Mouse (Mus musculus): ENCODE data around the gene Sema4f. TPM values are rescaled to one million over a fixed set of nuclear protein-coding genes. Genes with fewer than 3 reads are reported as not detected.

The Sema4f gene
- polyA plus RNA-seq, 1 experiment from 2014 or later, result 1.8 TPM

- Histone ChIP-seq H3K4me1 (ENCODE audit: control insufficient read depth, insufficient read depth, low read length) (peaks cover 8% of the 10 kb centered on the region; the same call in 1 of the 2 replicates), H3K4me2 (replicated peaks; ENCODE audit: low read depth, low read length) (no peak overlapping the region), H3K27me3 (ENCODE audit: control insufficient read depth, insufficient read depth, low read length) (no peaks in the 10 kb centered on the region), H3K9ac (replicated peaks; ENCODE audit: low read depth, low read length) (no peak overlapping the region), H3K4me3 (ENCODE audit: low read depth, low read length) (no peak overlapping the region), H3K36me3 (ENCODE audit: control insufficient read depth, insufficient read depth, low read length) (no peaks in the 10 kb centered on the region), H3K27ac (ENCODE audit: low read length) (no peak overlapping the region), H3K9me3 (ENCODE audit: control insufficient read depth, low read depth, low read length) (no peaks in the 10 kb centered on the region)
- 98% methylated on average over 4 of the region's 4 CpGs for WGBS
- ATAC-seq (ENCODE audit: insufficient number of reproducible peaks, insufficient read depth, low FRiP score, low read depth), result no peak
These were observed 53.2 kb downstream of the Sema4f start for GRCm38 (mm10) chr6:82886330-82886729.

- Histone ChIP-seq H3K4me1 (ENCODE audit: control insufficient read depth, insufficient read depth, low read length) (peaks cover 6% of the 10 kb centered on the region; the same call in 1 of the 2 replicates), H3K36me3 (ENCODE audit: control insufficient read depth, insufficient read depth, low read length) (no peaks in the 10 kb centered on the region), H3K27ac (ENCODE audit: low read length) (no peak overlapping the region), H3K9ac (replicated peaks; ENCODE audit: low read depth, low read length) (no peak overlapping the region), H3K4me3 (ENCODE audit: low read depth, low read length) (no peak overlapping the region), H3K9me3 (ENCODE audit: control insufficient read depth, low read depth, low read length) (no peaks in the 10 kb centered on the region), H3K4me2 (replicated peaks; ENCODE audit: low read depth, low read length) (no peak overlapping the region), H3K27me3 (ENCODE audit: control insufficient read depth, insufficient read depth, low read length) (no peaks in the 10 kb centered on the region)
- ATAC-seq (ENCODE audit: insufficient number of reproducible peaks, insufficient read depth, low FRiP score, low read depth), result no peak
- 80% methylated on average over 4 of the region's 4 CpGs for WGBS
These were observed 53.7 kb downstream of the Sema4f start for GRCm38 (mm10) chr6:82885909-82886308.

GRCm38 (mm10) chr6:82885441-82885840 is 54.1 kb downstream of the Sema4f start:
- H3K9me3 ChIP-seq (ENCODE audit: control insufficient read depth, low read depth, low read length), result no peaks in the 10 kb centered on the region
- 83% methylated on average over 2 of the region's 2 CpGs for WGBS
- no peaks in the 10 kb centered on the region for H3K27me3 ChIP-seq (ENCODE audit: control insufficient read depth, insufficient read depth, low read length)
- H3K9ac ChIP-seq (replicated peaks; ENCODE audit: low read depth, low read length), result no peak overlapping the region
- no peak overlapping the region for H3K4me3 ChIP-seq (ENCODE audit: low read depth, low read length)
- H3K4me1 ChIP-seq (ENCODE audit: control insufficient read depth, insufficient read depth, low read length), result 0 out of 2 replicates have a peak, but pooled peaks cover 4% of the 10 kb centered on the region
- H3K4me2 ChIP-seq (replicated peaks; ENCODE audit: low read depth, low read length), result no peak overlapping the region
- H3K27ac ChIP-seq (ENCODE audit: low read length), result no peak overlapping the region
- no peak for ATAC-seq (ENCODE audit: insufficient number of reproducible peaks, insufficient read depth, low FRiP score, low read depth)
- no peaks in the 10 kb centered on the region for H3K36me3 ChIP-seq (ENCODE audit: control insufficient read depth, insufficient read depth, low read length)

- WGBS, result 49% methylated on average over 3 of the region's 3 CpGs
- Histone ChIP-seq H3K4me3 (ENCODE audit: low read depth, low read length) (no peak overlapping the region), H3K27me3 (ENCODE audit: control insufficient read depth, insufficient read depth, low read length) (no peaks in the 10 kb centered on the region), H3K36me3 (ENCODE audit: control insufficient read depth, insufficient read depth, low read length) (no peaks in the 10 kb centered on the region), H3K27ac (ENCODE audit: low read length) (no peak overlapping the region), H3K4me2 (replicated peaks; ENCODE audit: low read depth, low read length) (no peak overlapping the region), H3K9ac (replicated peaks; ENCODE audit: low read depth, low read length) (no peak overlapping the region), H3K9me3 (ENCODE audit: control insufficient read depth, low read depth, low read length) (no peaks in the 10 kb centered on the region), H3K4me1 (ENCODE audit: control insufficient read depth, insufficient read depth, low read length) (0 out of 2 replicates have a peak, but pooled peaks cover 4% of the 10 kb centered on the region)
- no peak for ATAC-seq (ENCODE audit: insufficient number of reproducible peaks, insufficient read depth, low FRiP score, low read depth)
These were observed 55.0 kb downstream of the Sema4f start for GRCm38 (mm10) chr6:82884570-82884969.

GRCm38 (mm10) chr6:82881485-82882096 is 58.0 kb downstream of the Sema4f start:
- Histone ChIP-seq H3K27me3 (ENCODE audit: control insufficient read depth, insufficient read depth, low read length) (no peaks in the 10 kb centered on the region), H3K36me3 (ENCODE audit: control insufficient read depth, insufficient read depth, low read length) (no peaks in the 10 kb centered on the region), H3K4me1 (ENCODE audit: control insufficient read depth, insufficient read depth, low read length) (0 out of 2 replicates have a peak, but pooled peaks cover 4% of the 10 kb centered on the region), H3K9me3 (ENCODE audit: control insufficient read depth, low read depth, low read length) (no peaks in the 10 kb centered on the region), H3K4me2 (replicated peaks; ENCODE audit: low read depth, low read length) (0 out of 2 replicates have a peak overlapping the region, but pooled peaks have one; percentile 13), H3K9ac (replicated peaks; ENCODE audit: low read depth, low read length) (no peak overlapping the region), H3K27ac (ENCODE audit: low read length) (no peak overlapping the region), H3K4me3 (ENCODE audit: low read depth, low read length) (no peak overlapping the region)
- ATAC-seq (ENCODE audit: insufficient number of reproducible peaks, insufficient read depth, low FRiP score, low read depth), result peak; percentile 30; the same call in 1 of the 2 replicates
- WGBS, result 34% methylated on average over 21 of the region's 21 CpGs

GRCm38 (mm10) chr6:82880807-82881206 is 58.8 kb downstream of the Sema4f start:
- Histone ChIP-seq H3K36me3 (ENCODE audit: control insufficient read depth, insufficient read depth, low read length) (no peaks in the 10 kb centered on the region), H3K9ac (replicated peaks; ENCODE audit: low read depth, low read length) (no peak overlapping the region), H3K9me3 (ENCODE audit: control insufficient read depth, low read depth, low read length) (no peaks in the 10 kb centered on the region), H3K27me3 (ENCODE audit: control insufficient read depth, insufficient read depth, low read length) (no peaks in the 10 kb centered on the region), H3K4me2 (replicated peaks; ENCODE audit: low read depth, low read length) (no peak overlapping the region), H3K27ac (ENCODE audit: low read length) (no peak overlapping the region), H3K4me3 (ENCODE audit: low read depth, low read length) (no peak overlapping the region), H3K4me1 (ENCODE audit: control insufficient read depth, insufficient read depth, low read length) (0 out of 2 replicates have a peak, but pooled peaks cover 4% of the 10 kb centered on the region)
- no peak for ATAC-seq (ENCODE audit: insufficient number of reproducible peaks, insufficient read depth, low FRiP score, low read depth)
- 86% methylated on average over 3 of the region's 3 CpGs for WGBS

GRCm38 (mm10) chr6:82879463-82880089 is 60.0 kb downstream of the Sema4f start:
- H3K4me1 ChIP-seq (ENCODE audit: control insufficient read depth, insufficient read depth, low read length), result 0 out of 2 replicates have a peak, but pooled peaks cover 4% of the 10 kb centered on the region
- H3K27me3 ChIP-seq (ENCODE audit: control insufficient read depth, insufficient read depth, low read length), result no peaks in the 10 kb centered on the region
- no peaks in the 10 kb centered on the region for H3K9me3 ChIP-seq (ENCODE audit: control insufficient read depth, low read depth, low read length)
- H3K4me3 ChIP-seq (ENCODE audit: low read depth, low read length), result no peak overlapping the region
- 44% methylated on average over 11 of the region's 11 CpGs for WGBS
- H3K36me3 ChIP-seq (ENCODE audit: control insufficient read depth, insufficient read depth, low read length), result no peaks in the 10 kb centered on the region
- no peak overlapping the region for H3K27ac ChIP-seq (ENCODE audit: low read length)
- ATAC-seq (ENCODE audit: insufficient number of reproducible peaks, insufficient read depth, low FRiP score, low read depth), result peak; percentile 34; the same call in 1 of the 2 replicates
- no peak overlapping the region for H3K4me2 ChIP-seq (replicated peaks; ENCODE audit: low read depth, low read length)
- H3K9ac ChIP-seq (replicated peaks; ENCODE audit: low read depth, low read length), result no peak overlapping the region

GRCm38 (mm10) chr6:82875509-82875935 is 64.0 kb downstream of the Sema4f start:
- H3K9me3 ChIP-seq (ENCODE audit: control insufficient read depth, low read depth, low read length), result no peaks in the 10 kb centered on the region
- WGBS, result 56% methylated on average over 6 of the region's 6 CpGs
- H3K9ac ChIP-seq (replicated peaks; ENCODE audit: low read depth, low read length), result no peak overlapping the region
- no peaks in the 10 kb centered on the region for H3K4me1 ChIP-seq (ENCODE audit: control insufficient read depth, insufficient read depth, low read length)
- H3K4me3 ChIP-seq (ENCODE audit: low read depth, low read length), result no peak overlapping the region
- ATAC-seq (ENCODE audit: insufficient number of reproducible peaks, insufficient read depth, low FRiP score, low read depth), result peak; percentile 56; the same call in 1 of the 2 replicates
- no peaks in the 10 kb centered on the region for H3K27me3 ChIP-seq (ENCODE audit: control insufficient read depth, insufficient read depth, low read length)
- no peak overlapping the region for H3K4me2 ChIP-seq (replicated peaks; ENCODE audit: low read depth, low read length)
- H3K27ac ChIP-seq (ENCODE audit: low read length), result no peak overlapping the region; the same call in 1 of the 2 replicates
- no peaks in the 10 kb centered on the region for H3K36me3 ChIP-seq (ENCODE audit: control insufficient read depth, insufficient read depth, low read length)
